Mouse (Mus musculus) ES-Bruce4 (cell line): Measurements from ENCODE around the gene Ppm1l. TPM values are rescaled to one million over a fixed set of nuclear protein-coding genes. Genes with fewer than 3 reads are reported as not detected.

Source experiments
- H3K27ac ChIP-seq: 2 replicates; pipeline ENCODE4 v1.5.1; 2012; ENCODE audit warnings: low read length, inconsistent platforms; ENCODE audit not compliant: insufficient read depth
- H3K27me3 ChIP-seq: 2 replicates; pipeline ENCODE4 v1.6.1; 2012; ENCODE audit warnings: mild to moderate bottlenecking, low read length, inconsistent platforms; ENCODE audit not compliant: control insufficient read depth, poor library complexity, insufficient read depth, severe bottlenecking
- H3K36me3 ChIP-seq: 2 replicates; pipeline ENCODE4 v1.6.1; 2012; ENCODE audit warnings: inconsistent platforms, mild to moderate bottlenecking, low read length, moderate library complexity; ENCODE audit not compliant: control insufficient read depth, poor library complexity, insufficient read depth, severe bottlenecking
- H3K4me1 ChIP-seq: one replicate; pipeline ENCODE4 v1.8.1; 2011; ENCODE audit warnings: low read length; ENCODE audit not compliant: control insufficient read depth, insufficient read depth
- H3K4me3 ChIP-seq: 2 replicates; pipeline ENCODE4 v1.5.1; 2011; ENCODE audit warnings: low read depth, mild to moderate bottlenecking, low read length
- H3K9ac ChIP-seq: 2 replicates; pipeline ENCODE4 v1.6.1; 2012; ENCODE audit warnings: low read depth, mild to moderate bottlenecking, inconsistent platforms; ENCODE audit not compliant: poor library complexity, severe bottlenecking
- H3K9me3 ChIP-seq: replicated peaks from 2 replicates; pipeline ENCODE4 v1.6.1; 2012; ENCODE audit warnings: mild to moderate bottlenecking, low read length, inconsistent platforms; ENCODE audit not compliant: control insufficient read depth, poor library complexity, insufficient read depth, severe bottlenecking
- CTCF ChIP-seq: IDR thresholded peaks from one replicate; pipeline ENCODE4 v1.8.1; 2011; ENCODE audit warnings: low read depth, low read length
- EP300 ChIP-seq: IDR thresholded peaks from 2 replicates; pipeline ENCODE4 v1.6.1; 2011; ENCODE audit warnings: low read depth, low read length; ENCODE audit not compliant: insufficient read depth
- POLR2A ChIP-seq: IDR thresholded peaks from one replicate; pipeline ENCODE4 v1.8.1; 2011; ENCODE audit warnings: low read length; ENCODE audit not compliant: insufficient read depth
- polyA plus RNA-seq: library from polyadenylated mRNA; stranded (reverse); fragments of >200 nt; gene quantifications from 2 replicates; pipeline ENCODE4 v1.2.4, GENCODE M21; 2011; ENCODE audit warnings: low read depth; ENCODE audit not compliant: missing spikeins, insufficient read depth, insufficient read length

The Ppm1l gene
- 3.3 and 3.5 TPM in 2 replicates for polyA plus RNA-seq

GRCm38 (mm10) chr3:69316391-69317195 lies at the start of gene Ppm1l:
TSS of gene Ppm1l (plus strand) at chr3:69316861.
- Histone ChIP-seq H3K9me3 (no peaks in the 10 kb centered on the region), H3K9ac (peak within 1 kb of the TSS; percentile 96), H3K36me3 (no peaks in the 10 kb centered on the region), H3K27me3 (no peaks in the 10 kb centered on the region), H3K27ac (no peak within 1 kb of the TSS), H3K4me3 (peak within 1 kb of the TSS; percentile 97), H3K4me1 (no peaks in the 10 kb centered on the region)
- TF ChIP-seq CTCF (no peak), POLR2A (no peak), EP300 (no peak)

- Histone ChIP-seq H3K27me3 (no peaks in the 10 kb centered on the region), H3K4me3 (no peak overlapping the region), H3K9ac (no peak overlapping the region), H3K36me3 (no peaks in the 10 kb centered on the region), H3K27ac (no peak overlapping the region), H3K4me1 (no peaks in the 10 kb centered on the region), H3K9me3 (no peaks in the 10 kb centered on the region)
- TF ChIP-seq EP300 = no peak
- no peak for TF ChIP-seq POLR2A
- no peak for TF ChIP-seq CTCF
These were observed 44.8 kb upstream of the Ppm1l start for GRCm38 (mm10) chr3:69271812-69272211.

GRCm38 (mm10) chr3:69274018-69274663 lies 42.5 kb upstream of the Ppm1l start:
- H3K4me3 ChIP-seq = no peak overlapping the region
- H3K27me3 ChIP-seq = no peaks in the 10 kb centered on the region
- H3K9ac ChIP-seq = no peak overlapping the region
- TF ChIP-seq CTCF = no peak
- TF ChIP-seq POLR2A = no peak
- no peak for TF ChIP-seq EP300
- H3K4me1 ChIP-seq = no peaks in the 10 kb centered on the region
- H3K36me3 ChIP-seq = no peaks in the 10 kb centered on the region
- no peaks in the 10 kb centered on the region for H3K9me3 ChIP-seq
- no peak overlapping the region for H3K27ac ChIP-seq

- Histone ChIP-seq H3K9me3 (no peaks in the 10 kb centered on the region), H3K4me3 (no peak overlapping the region), H3K36me3 (no peaks in the 10 kb centered on the region), H3K27ac (no peak overlapping the region), H3K4me1 (no peaks in the 10 kb centered on the region), H3K27me3 (no peaks in the 10 kb centered on the region), H3K9ac (no peak overlapping the region)
- TF ChIP-seq EP300 = no peak
- no peak for TF ChIP-seq POLR2A
- no peak for TF ChIP-seq CTCF
These were observed 41.9 kb upstream of the Ppm1l start for GRCm38 (mm10) chr3:69274664-69275312.

GRCm38 (mm10) chr3:69278648-69279047 lies 38.0 kb upstream of the Ppm1l start:
- Histone ChIP-seq H3K4me3 (no peak overlapping the region), H3K4me1 (no peaks in the 10 kb centered on the region), H3K27ac (no peak overlapping the region), H3K9me3 (no peaks in the 10 kb centered on the region), H3K9ac (no peak overlapping the region), H3K36me3 (no peaks in the 10 kb centered on the region), H3K27me3 (no peaks in the 10 kb centered on the region)
- TF ChIP-seq EP300 = no peak
- no peak for TF ChIP-seq CTCF
- no peak for TF ChIP-seq POLR2A

GRCm38 (mm10) chr3:69282406-69282805 lies 34.3 kb upstream of the Ppm1l start:
- Histone ChIP-seq H3K9me3 (no peaks in the 10 kb centered on the region), H3K9ac (no peak overlapping the region), H3K27ac (no peak overlapping the region), H3K4me1 (no peaks in the 10 kb centered on the region), H3K4me3 (no peak overlapping the region), H3K36me3 (no peaks in the 10 kb centered on the region), H3K27me3 (no peaks in the 10 kb centered on the region)
- TF ChIP-seq EP300 (no peak), POLR2A (no peak), CTCF (no peak)
